Mouse (Mus musculus) G1E (cell line): ENCODE data around the gene Iqschfp.

ENCODE experiments used
- GATA1 ChIP-seq: IDR thresholded peaks from 2 replicates; pipeline ENCODE4 v1.6.1; 2012; ENCODE audit warnings: borderline replicate concordance, low read length, inconsistent platforms, mixed read lengths
- POLR2AphosphoS5 ChIP-seq: IDR thresholded peaks from 2 replicates; pipeline ENCODE4 v1.6.1; 2012; ENCODE audit warnings: low read depth, low read length, inconsistent platforms; ENCODE audit not compliant: insufficient replicate concordance

DNA sequence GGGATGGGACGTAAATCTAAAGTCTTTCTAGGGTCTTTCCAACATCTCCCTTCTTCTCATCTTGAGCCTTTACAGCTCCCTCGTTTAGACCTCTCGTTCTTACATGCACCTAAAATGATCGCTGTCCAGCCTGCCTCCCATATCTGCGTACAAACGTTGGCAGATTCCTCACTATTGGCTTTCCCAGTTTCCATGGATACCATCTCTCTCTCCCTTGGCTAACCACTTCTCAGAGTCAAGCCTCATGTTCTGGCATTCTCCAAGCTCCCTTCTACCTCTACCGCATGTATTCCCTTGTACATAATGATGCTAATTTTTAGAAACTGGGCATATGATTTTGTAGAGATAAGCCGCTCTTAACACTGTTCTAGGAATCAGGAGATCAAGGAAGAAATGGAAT lies 258.7 kb downstream of the Iqschfp start:
- TF ChIP-seq POLR2AphosphoS5 (no peak), GATA1 (no peak)
